Mouse (Mus musculus) spleen, postnatal 36 days (tissue): Measurements from ENCODE around the gene Srcin1.

Experiments
- DNase-seq, 2 experiments: peaks; one replicate each; pipeline ENCODE4 v3.0.0; 2022; ENCODE audit warnings: low spot score in 2 of 2, mixed read lengths in 1 of 2

The Srcin1 gene

DNA sequence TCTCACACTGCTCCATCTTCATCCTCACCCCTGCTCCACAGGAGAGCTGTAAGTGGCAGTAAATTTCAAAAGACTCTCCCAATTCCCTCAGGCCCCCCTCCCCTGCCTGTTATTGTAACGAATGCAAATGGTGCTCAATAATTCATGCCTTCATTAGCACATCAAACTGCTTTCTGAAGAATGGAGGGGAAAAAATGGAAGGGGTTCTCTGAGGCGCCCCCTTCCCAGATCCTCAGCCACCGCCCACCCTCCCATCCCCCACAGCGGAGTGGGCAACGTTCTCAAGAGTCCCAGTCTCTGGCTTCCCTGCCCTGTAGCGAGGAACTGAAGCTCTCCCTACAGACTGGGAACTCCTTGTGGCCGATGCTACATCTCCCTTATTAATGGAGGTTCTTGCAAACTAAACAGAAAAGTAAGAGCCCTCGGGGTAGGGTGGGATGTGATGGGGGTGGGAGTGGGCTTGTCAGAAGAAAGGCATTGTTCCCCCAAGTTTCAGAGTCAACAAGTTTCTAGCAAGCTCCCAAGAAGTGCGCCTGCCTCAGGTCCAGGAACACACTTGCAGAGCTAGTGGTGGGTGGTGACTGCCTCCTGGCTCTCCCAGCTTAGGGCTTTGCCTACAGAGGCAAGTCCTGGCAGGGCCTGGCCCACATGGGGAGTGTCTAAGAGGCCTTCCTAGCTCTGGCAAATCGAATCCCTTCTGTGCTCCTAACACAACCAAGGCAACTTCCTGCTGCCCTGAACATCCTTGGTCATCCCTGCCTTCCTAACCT is 3.3 kb upstream of the Srcin1 start:
- DNase-seq = no peak

- DNase-seq = no peak
Measured at GRCm38 (mm10) chr11:97578286-97578685, 2.3 kb upstream of the Srcin1 start.

DNA sequence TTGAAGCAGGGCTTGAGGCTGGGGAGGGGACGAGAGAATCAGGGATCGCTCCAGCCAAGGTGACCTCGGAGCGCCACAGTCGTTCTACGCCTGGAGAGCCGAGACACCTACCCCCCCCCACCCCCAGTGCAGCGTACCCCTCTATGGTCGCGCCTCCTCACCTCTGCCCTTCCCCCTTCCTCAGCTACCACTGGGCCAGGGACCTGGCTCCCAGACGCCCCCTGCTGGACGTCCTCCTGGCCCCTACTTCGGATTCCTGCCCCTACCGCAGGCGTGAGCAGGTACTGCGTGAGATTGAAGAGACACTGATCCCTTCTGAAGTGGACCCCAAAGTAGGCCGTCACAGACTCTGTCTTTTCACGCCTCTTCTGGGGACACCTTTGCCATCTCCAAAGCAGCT is 348 bp downstream of the Srcin1 start:
- peak; percentile 40 to 48 for DNase-seq

DNA sequence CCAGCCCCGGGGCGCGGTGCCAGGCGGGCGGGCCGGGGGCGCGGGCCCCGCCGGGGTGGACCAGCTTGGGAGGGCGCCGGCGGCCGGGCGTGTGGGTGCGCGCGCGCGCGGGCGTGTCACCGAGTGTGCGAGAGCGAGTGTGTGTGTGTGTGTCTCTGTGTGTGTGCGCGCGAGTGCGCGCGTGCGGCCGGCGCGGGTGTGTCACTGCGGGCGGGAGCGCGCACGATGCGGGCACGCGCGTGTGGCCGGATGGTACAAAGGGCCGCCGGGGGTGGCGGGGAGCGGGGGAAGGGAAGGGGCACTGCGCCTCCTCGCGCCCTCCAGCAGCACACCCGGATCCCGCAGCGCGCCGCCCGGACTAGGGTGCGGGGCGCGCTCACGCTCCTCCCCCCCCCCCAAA is 911 bp downstream of the Srcin1 start:
- no peak for DNase-seq

DNA sequence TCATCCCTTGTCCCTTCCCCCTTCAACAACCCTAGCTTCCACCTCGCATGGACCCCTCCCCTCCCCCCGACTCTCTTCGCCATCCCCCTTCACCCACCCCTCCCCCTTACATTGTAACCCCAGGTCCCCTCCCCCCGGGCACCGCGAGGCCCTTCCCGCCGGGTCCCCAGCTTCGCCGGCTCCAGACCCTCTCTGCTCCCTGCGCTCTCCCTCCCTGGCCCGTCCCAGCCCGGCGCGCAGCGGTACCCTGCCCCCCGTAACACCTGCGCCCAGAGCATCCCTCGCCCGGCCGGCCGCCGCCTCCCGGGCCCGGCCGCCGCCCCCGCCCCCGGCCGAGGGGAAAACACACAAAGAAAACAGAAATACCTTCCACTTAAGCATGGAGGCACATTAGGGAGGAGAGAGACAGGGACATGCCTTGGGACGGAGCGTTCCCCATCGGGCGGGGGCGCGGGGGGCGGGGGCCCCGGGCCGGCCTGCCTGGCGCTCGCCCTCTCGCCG is 1.4 kb downstream of the Srcin1 start:
- DNase-seq = no peak

- DNase-seq = no peak
Measured at GRCm38 (mm10) chr11:97573891-97574550, 2.0 kb downstream of the Srcin1 start.

- no peak for DNase-seq
Measured at GRCm38 (mm10) chr11:97572895-97573480, 3.0 kb downstream of the Srcin1 start.

GRCm38 (mm10) chr11:97572089-97572345 is 4.0 kb downstream of the Srcin1 start:
- no peak for DNase-seq

- no peak for DNase-seq
Measured at GRCm38 (mm10) chr11:97571266-97572088, 4.5 kb downstream of the Srcin1 start.

- no peak for DNase-seq
Measured at GRCm38 (mm10) chr11:97570493-97571137, 5.4 kb downstream of the Srcin1 start.

- DNase-seq = no peak
Measured at GRCm38 (mm10) chr11:97569806-97570205, 6.2 kb downstream of the Srcin1 start.

DNA sequence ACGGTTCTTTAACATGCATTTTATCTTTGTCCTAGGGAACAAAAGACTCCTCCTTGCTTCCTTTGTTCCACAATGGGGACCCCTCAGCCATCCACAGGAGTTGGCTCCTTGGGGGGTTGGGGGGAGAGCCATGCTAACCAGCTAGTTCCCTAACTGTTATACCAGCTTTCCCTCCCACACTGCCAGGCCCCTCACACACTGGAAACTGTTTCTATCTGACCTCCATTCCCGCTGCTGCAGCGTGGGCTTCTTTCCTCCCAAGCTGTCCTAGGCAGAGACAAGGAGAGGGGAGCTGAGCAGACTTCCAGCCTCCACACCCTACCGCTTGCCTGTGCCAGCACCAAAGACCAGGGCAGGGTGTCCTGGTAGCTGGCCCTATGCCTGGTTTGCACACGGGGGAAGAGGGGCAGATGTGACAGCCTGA is 6.7 kb downstream of the Srcin1 start:
- no peak for DNase-seq

GRCm38 (mm10) chr11:97568729-97569128 is 7.3 kb downstream of the Srcin1 start:
- DNase-seq = peak; percentile 13 to 14

- DNase-seq = no peak
Measured at GRCm38 (mm10) chr11:97567480-97567879, 8.5 kb downstream of the Srcin1 start.

- no peak for DNase-seq
Measured at GRCm38 (mm10) chr11:97566551-97566950, 9.4 kb downstream of the Srcin1 start.

GRCm38 (mm10) chr11:97563730-97564129 is 12.3 kb downstream of the Srcin1 start:
- no peak for DNase-seq

DNA sequence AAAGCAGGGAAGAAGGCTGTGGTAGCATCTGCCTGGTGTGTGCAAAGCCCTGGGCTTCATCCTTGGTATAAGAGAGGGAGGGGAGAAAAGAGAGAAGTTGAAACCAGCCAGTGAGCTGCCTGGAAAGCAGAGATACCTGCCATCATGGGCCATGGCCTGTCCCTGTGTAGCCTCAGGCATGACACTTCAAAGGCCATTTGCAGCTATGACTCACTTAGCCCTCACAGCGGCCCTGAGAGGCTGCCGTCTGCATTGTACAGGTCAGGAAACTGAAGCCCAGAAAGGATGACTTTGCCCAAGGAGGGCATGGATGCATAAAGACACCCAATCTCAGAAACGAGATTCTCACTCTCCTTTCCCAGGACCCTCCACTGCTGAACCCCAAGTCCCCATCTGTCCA is 13.4 kb downstream of the Srcin1 start:
- DNase-seq = no peak

DNA sequence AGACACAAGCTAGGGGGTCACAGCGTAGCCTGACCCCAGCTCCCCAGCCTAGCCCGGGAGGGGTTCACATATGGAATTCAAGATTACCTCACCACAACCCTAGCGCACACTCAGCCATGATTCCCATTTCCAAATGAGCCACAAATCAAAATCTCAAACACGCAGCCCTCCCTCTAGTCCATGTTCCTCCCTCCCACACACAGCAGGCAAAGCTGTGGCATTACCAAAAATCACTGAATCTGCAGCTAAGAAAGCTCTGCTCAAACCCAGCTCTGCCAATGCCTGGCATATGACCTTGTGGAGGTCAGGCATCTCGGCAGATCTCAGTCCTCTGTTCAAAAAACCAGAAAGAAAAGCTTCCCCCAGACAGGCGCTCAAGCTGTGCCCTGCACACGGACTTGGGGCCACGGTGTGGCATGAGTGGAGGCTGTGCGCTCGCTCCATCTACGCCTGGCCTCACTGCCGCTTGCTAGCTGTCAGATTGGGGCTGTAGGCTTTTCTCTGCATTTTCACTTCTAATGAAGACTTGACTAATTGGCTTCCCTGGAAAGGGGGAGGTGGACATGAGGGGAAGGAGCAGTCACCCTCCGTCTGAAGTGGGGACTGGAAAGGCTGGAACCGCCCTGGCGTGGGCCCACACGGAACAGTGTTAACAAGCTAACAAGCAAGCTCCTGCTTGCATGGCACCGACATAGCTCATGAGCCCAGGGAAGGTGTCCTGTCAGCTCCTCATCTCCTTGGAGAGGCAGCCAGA is 15.6 kb downstream of the Srcin1 start:
- DNase-seq = no peak

- DNase-seq = no peak
Measured at GRCm38 (mm10) chr11:97559549-97559948, 16.4 kb downstream of the Srcin1 start.

DNA sequence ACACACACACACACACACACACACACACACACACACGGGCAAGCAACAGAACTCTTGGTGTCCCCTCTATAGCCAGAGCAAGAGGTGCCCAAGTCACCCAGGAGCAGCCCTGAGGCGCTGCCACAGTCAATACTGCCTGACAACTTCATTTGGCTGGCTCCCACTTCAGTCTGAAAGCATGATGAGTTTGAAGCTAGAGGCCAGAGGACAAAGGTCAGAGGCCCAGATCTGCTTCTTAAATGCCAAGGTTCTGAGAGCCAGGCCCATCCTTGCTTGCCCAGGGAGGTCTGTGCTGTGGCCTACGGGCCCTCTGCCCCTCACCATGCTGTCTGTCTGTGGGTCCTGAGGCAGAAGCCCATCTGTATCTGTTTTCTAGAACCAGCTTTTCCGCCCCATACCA is 18.1 kb downstream of the Srcin1 start:
- no peak for DNase-seq
